14 mouse cellular contexts compared by ENCODE assay signal in genomic region chr3:32408811-32409273, GRCm38 (mm10). TPM values are rescaled to one million over a fixed set of nuclear protein-coding genes. Genes with fewer than 3 reads are reported as not detected.
DNase-seq lines count a peak whose midpoint lies in the region; ATAC-seq lines count a peak whose summit lies in the region.
"Had no signal": no experiment of that assay in that cellular context is flagged by ENCODE, and none has a peak within 500 bp of the region (broad histone marks: within the 10 kb centered on the region; RNA-seq: fewer than 3 reads in every experiment).

No protein-coding gene starts in this region.

- no peak overlapping the region for H3K4me2 ChIP-seq in forebrain, embryonic 12.5 days
- H3K4me2 ChIP-seq: heart, embryonic 12.5 days; hindbrain, embryonic 15.5 days; liver, embryonic 11.5 days; midbrain, embryonic 13.5 days had no signal

- 88% methylated on average over 3 of the region's 3 CpGs for WGBS in forebrain, embryonic 12.5 days

- peaks cover 2% of the 10 kb centered on the region; the same call in 1 of the 2 replicates for H3K4me1 ChIP-seq in forebrain, embryonic 12.5 days

- no peaks in the 10 kb centered on the region for H3K27me3 ChIP-seq in forebrain, embryonic 12.5 days
- H3K27me3 ChIP-seq: heart, embryonic 12.5 days; hindbrain, embryonic 15.5 days; midbrain, embryonic 13.5 days had no signal

- no peak overlapping the region for H3K9ac ChIP-seq in forebrain, embryonic 12.5 days
- H3K9ac ChIP-seq: heart, embryonic 12.5 days; hindbrain, embryonic 15.5 days; midbrain, embryonic 13.5 days had no signal

- H3K27ac ChIP-seq in forebrain, embryonic 12.5 days: no peak overlapping the region
- H3K27ac ChIP-seq: hindbrain, embryonic 15.5 days; midbrain, embryonic 13.5 days had no signal

- DNase-seq in 3134 (ENCODE audit: extremely low read depth, insufficient read length, low spot score) (peak; percentile 71), 416B (ENCODE audit: low read depth) (peak; percentile 94)
- peak; percentile 60 for DNase-seq in lung, postnatal 10 days
- DNase-seq in spleen, adult 12 weeks (ENCODE audit: low spot score): no peak
- DNase-seq: kidney, postnatal 25 days; right cerebral cortex, adult 18-20 months had no signal

- no peaks in the 10 kb centered on the region for H3K9me3 ChIP-seq in forebrain, embryonic 12.5 days
- H3K9me3 ChIP-seq: G1E; heart, embryonic 12.5 days; hindbrain, embryonic 15.5 days; midbrain, embryonic 13.5 days had no signal

- peak; percentile 68 for ATAC-seq in common myeloid progenitor, adult 5-6 weeks (replicated peaks; ENCODE audit: low read depth, poor library complexity, severe bottlenecking)
- no peak for ATAC-seq in cerebellum, adult (ENCODE audit: insufficient number of reproducible peaks, low FRiP score, low TSS enrichment)
- no peak for ATAC-seq in forebrain, embryonic 12.5 days (ENCODE audit: low FRiP score)
- ATAC-seq: midbrain, embryonic 13.5 days had no signal

- H3K36me3 ChIP-seq in forebrain, embryonic 12.5 days (replicated peaks): no peaks in the 10 kb centered on the region
- H3K36me3 ChIP-seq: heart, embryonic 12.5 days; hindbrain, embryonic 15.5 days; midbrain, embryonic 13.5 days had no signal

- no peak overlapping the region for H3K4me3 ChIP-seq in forebrain, embryonic 12.5 days (replicated peaks)
- H3K4me3 ChIP-seq: heart, embryonic 12.5 days; hindbrain, embryonic 15.5 days; midbrain, embryonic 13.5 days had no signal

RNA-seq across cellular contexts. Expression of gene Pik3ca, which starts 11.4 kb away (rescaled TPM):
- 25.5 and 32.7 TPM in 2 replicates for total RNA-seq in common myeloid progenitor, adult 5-6 weeks (2017)
- 12.9 and 15.6 TPM in 2 replicates for polyA plus RNA-seq in forebrain, embryonic 12.5 days (2016; fragmentation: Nextera tagmentation; extraction: Ambion mirVana)

RNA-seq across cellular contexts. Expression of gene Zmat3, which starts 43.0 kb away (rescaled TPM):
- 1.8 TPM in 2 replicates for total RNA-seq in common myeloid progenitor, adult 5-6 weeks (2017)
- polyA plus RNA-seq in forebrain, embryonic 12.5 days (2016; fragmentation: Nextera tagmentation; extraction: Ambion mirVana): 9.5 and 11.7 TPM in 2 replicates
